Mouse (Mus musculus) heart, embryonic 11.5 days (tissue): ENCODE data around the gene Pdpk1. TPM values are rescaled to one million over a fixed set of nuclear protein-coding genes. Genes with fewer than 3 reads are reported as not detected.

Experiments used
- ATAC-seq: fragments of 200-750 bp; cut with Nextera tagmentation; replicated peaks from 2 replicates; pipeline ENCODE4 v1.8.0; 2017; ENCODE audit warnings: moderate library complexity; ENCODE audit not compliant: insufficient number of reproducible peaks, low FRiP score, low TSS enrichment
- H3K27ac ChIP-seq: fragments of 300-500 bp; sonication (generic); 2 replicates; pipeline ENCODE4 v1.5.1; 2014; ENCODE audit warnings: mild to moderate bottlenecking, low read depth, low read length
- H3K27me3 ChIP-seq: fragments of 300-500 bp; sonication (generic); 2 replicates; pipeline ENCODE4 v1.6.1; 2014; ENCODE audit warnings: mild to moderate bottlenecking, low read length, mixed read lengths; ENCODE audit not compliant: control insufficient read depth, insufficient read depth
- H3K36me3 ChIP-seq: fragments of 300-500 bp; sonication (generic); 2 replicates; pipeline ENCODE4 v1.6.1; 2014; ENCODE audit warnings: mild to moderate bottlenecking, low read length, moderate library complexity, mixed read lengths; ENCODE audit not compliant: control insufficient read depth, insufficient read depth
- H3K4me1 ChIP-seq: fragments of 300-500 bp; sonication (generic); 2 replicates; pipeline ENCODE4 v1.6.1; 2014; ENCODE audit warnings: low read length; ENCODE audit not compliant: control insufficient read depth, insufficient read depth
- H3K4me2 ChIP-seq: fragments of 300-500 bp; sonication (generic); 2 replicates; pipeline ENCODE4 v1.6.1; 2014; ENCODE audit warnings: mild to moderate bottlenecking, moderate library complexity
- H3K4me3 ChIP-seq: fragments of 300-500 bp; sonication (generic); 2 replicates; pipeline ENCODE4 v1.5.1; 2014; ENCODE audit warnings: low read depth, low read length
- H3K9ac ChIP-seq: fragments of 300-500 bp; sonication (generic); 2 replicates; pipeline ENCODE4 v1.6.1; 2014; ENCODE audit warnings: mild to moderate bottlenecking, low read depth, low read length, moderate library complexity
- H3K9me3 ChIP-seq: fragments of 300-500 bp; sonication (generic); replicated peaks from 2 replicates; pipeline ENCODE4 v1.6.1; 2016; ENCODE audit warnings: low read length; ENCODE audit not compliant: control insufficient read depth
- WGBS: fragments of 180-500 bp; shearing (Covaris S2); extraction: QIAGEN DNeasy Blood & Tissue Kit; methylation state at CpG from one replicate; pipeline ENCODE4 v1.1.7; 2014; ENCODE audit not compliant: insufficient replicate concordance; 5-methylcytosine and 5-hydroxymethylcytosine counted together
- polyA plus RNA-seq: library from polyadenylated mRNA; unstranded; fragments of >200 nt; fragmentation: Nextera tagmentation; extraction: Ambion mirVana; gene quantifications from 2 replicates; pipeline ENCODE4 v1.2.1, GENCODE M21; 2014

Gene Pdpk1
- polyA plus RNA-seq, 1 experiment from 2014 or later, result 45.2 TPM

DNA sequence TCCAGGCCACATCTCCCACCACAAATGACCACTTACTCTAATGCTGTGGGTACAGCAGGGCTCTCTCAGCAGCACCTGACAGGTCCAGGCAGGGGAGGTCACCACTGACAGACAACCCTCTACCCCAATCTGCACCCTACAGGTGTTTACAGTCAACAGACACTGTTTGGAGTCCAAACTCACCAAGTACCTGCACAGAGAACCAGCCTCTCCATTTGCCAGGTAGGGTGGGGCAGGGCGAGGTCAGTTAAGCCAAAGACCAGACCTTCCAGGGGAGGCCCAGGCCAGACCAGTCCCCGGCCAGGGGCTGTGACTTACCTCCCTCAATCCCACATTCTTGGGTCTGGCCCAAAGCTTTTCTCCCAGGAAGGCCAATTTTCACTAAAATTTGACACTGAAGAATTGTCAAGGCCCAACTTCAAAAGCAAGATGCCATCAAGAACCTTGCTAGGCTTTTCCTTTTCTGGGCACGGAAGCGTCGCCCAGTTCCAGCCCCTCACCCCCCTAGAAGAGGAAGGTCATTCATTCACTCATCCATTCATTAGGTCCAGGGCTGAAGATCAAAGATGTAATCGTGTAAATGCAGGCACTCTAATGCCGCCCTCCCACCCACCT, 17.3 kb upstream of the Pdpk1 start:
- Histone ChIP-seq H3K9ac (peak overlapping the region; percentile 95), H3K9me3 (no peaks in the 10 kb centered on the region), H3K36me3 (peaks cover 8% of the 10 kb centered on the region), H3K27ac (no peak overlapping the region), H3K4me2 (peak overlapping the region; percentile 90), H3K4me1 (peaks cover 16% of the 10 kb centered on the region), H3K4me3 (peak overlapping the region; percentile 96), H3K27me3 (no peaks in the 10 kb centered on the region)
- ATAC-seq, result no peak
- WGBS, result 62% methylated on average over 7 of the region's 7 CpGs

DNA sequence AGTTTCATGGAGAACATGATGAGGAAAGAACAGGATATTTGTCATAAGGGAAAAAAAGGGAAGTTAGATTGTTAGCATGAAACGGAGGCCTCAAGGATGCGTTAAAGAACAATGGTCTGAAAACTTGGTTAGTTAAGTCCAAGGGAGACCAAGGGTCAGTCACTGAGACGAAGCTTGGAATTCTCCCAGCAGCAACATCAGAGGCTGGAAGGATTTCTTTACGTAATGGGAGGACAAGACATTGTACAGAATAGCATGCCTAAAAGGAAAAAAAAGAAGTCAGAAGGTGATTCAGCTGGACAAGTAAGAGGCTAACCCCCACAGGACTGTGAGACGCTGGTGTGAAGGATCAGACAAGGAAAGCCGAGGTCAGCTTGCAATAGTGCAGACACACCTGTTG, 16.4 kb upstream of the Pdpk1 start:
- Histone ChIP-seq H3K9me3 (no peaks in the 10 kb centered on the region), H3K4me2 (no peak overlapping the region), H3K9ac (no peak overlapping the region)

DNA sequence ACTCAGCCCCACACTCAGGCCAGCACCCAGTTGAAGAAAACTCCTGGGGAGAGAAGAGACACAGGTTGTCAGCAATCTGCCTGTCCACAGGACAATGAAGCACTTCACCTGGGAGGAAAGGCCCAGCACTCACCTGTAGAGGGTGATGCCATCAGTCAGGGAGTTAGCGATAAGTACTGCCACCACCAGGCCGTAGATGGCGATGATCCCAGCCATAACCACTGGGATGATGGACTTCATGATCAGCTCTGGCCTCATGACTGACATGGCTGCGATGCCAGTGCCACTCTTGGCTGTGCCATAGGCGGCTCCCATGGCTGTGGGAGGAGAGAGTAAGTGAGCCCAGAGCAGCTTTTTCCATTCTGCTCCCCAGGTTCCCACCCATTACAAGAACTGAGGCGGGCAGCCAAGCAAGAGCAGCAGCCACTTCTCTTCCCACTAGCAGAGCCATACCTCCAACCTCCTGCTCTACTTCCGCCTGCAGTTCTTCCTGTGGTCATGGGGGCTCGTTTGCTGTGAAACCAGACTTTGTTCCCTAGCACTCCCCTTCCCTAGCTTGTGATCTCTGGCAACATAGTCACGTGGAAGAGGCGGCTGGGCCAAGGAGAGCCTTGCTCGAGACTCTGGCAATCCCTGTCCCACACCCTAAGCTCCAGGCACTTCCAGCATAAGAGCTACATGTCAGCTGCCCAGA, 14.0 kb upstream of the Pdpk1 start:
- ATAC-seq, result no peak
- Histone ChIP-seq H3K9ac (no peak overlapping the region), H3K36me3 (peaks cover 8% of the 10 kb centered on the region), H3K4me3 (no peak overlapping the region), H3K27ac (no peak overlapping the region), H3K4me1 (peaks cover 13% of the 10 kb centered on the region), H3K9me3 (no peaks in the 10 kb centered on the region), H3K27me3 (no peaks in the 10 kb centered on the region), H3K4me2 (no peak overlapping the region)
- WGBS, result 74% methylated on average over 11 of the region's 11 CpGs

More for the DNA sequence above, 16.4 kb upstream of the Pdpk1 start:
- ATAC-seq, result no peak
- 88% methylated on average over 6 of the region's 6 CpGs for WGBS
- Histone ChIP-seq H3K36me3 (peaks cover 8% of the 10 kb centered on the region), H3K4me3 (no peak overlapping the region), H3K4me1 (peaks cover 20% of the 10 kb centered on the region), H3K27me3 (no peaks in the 10 kb centered on the region), H3K27ac (no peak overlapping the region)

DNA sequence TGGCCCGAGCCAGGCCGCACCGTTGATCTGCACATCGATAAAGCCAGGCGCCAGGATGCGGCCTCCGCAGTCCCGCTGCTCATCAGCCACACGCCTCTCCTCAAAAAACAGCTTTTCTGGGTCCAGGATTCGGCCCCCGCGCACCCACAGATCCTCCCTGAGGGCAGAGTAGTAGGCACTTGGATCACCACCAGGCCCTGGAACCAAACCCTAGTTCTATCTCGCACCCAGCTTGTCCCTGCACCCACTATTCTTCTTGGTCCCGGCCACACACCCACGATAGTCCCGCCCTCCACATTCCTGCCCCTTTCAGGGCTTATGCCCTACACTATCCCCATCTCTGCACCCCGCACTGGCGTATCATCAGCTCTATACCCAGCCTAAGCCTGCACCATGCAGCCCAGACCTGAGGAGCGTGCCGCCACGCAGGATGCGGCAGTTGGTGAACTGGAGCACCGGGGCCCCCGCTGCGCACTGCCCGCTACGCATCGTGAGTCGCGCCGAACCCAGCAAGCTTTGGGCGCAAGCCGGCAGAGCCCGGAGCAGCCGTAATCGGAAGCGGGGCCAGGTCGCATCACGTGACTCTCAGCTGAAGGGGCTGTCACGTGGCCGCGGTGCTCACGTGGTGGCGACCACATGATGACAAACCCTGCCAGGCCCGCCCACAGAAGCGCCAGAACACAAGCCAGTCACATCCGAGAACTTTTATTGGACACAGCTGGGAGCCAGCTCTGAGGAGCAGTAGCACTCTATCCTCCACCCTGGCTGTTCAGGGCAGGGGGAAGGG, 12.6 kb upstream of the Pdpk1 start, which contains the start of gene Amdhd2:
Gene Amdhd2 (minus strand): TSS at position 591 of the 787 bp plus-strand sequence.
- Histone ChIP-seq H3K27me3 (no peaks in the 10 kb centered on the region), H3K9me3 (no peaks in the 10 kb centered on the region), H3K36me3 (peaks cover 8% of the 10 kb centered on the region), H3K4me1 (peaks cover 12% of the 10 kb centered on the region), H3K4me3 (peak within 1 kb of the TSS; percentile 82), H3K9ac (peak within 1 kb of the TSS; percentile 90), H3K27ac (peak within 1 kb of the TSS; percentile 84), H3K4me2 (peak within 1 kb of the TSS; percentile 99)
- ATAC-seq, result peak; percentile 84
- under 1% methylated on average over 47 of the region's 47 CpGs for WGBS

DNA sequence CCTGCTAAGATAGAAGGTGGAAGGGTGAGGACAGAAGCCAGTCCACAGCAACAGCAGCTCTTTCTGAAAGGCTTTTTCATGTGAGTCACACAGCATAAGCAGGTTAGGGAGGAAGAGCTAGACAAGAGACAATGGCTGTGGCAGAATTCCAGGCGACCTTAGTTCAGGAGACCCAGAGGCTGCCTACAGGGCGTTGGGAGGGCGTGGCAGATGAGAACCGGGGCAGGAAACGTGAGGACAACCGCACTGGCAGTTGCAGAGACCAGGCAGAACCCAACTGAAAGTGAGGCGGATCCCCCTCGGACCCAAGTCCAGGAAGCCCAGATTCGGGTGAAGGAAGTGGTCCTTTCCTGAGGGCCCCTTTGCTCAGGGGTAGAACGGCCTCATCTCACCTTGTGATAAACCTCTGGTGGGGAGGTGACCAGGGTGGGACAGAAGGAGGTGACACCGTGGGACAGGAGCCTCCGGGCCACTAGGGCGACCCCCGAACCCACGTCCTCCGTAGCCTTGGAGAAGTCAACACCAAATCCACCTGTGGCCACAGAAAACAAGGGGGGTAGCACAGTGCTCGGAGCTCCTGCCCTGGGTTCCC, 12.0 kb upstream of the Pdpk1 start:
- H3K4me1 ChIP-seq, result peaks cover 6% of the 10 kb centered on the region

DNA sequence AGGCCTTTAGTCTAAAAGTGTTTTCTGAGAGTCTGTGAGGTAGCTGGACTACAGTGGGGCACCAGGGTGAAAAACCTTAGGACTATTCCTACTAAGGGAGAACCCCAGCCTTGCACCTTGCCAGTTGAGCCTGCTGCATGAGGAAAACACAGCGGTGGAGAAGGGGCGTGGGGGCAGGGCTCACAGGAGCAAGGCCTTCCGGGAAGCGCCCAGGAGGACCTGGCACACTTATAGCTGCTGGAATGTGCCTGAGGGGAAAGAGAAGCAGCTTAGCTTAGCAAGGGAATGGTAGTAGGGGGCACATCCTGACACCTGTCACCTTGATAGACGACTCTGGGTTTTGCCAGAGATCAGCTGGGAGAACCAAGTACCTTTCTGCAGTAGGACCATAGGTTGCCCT, 10.7 kb upstream of the Pdpk1 start:
- no peak for ATAC-seq

More for the DNA sequence above, 12.0 kb upstream of the Pdpk1 start:
- Histone ChIP-seq H3K4me3 (peak overlapping the region; percentile 82), H3K9ac (peak overlapping the region; percentile 90), H3K9me3 (no peaks in the 10 kb centered on the region), H3K27me3 (no peaks in the 10 kb centered on the region), H3K27ac (peak overlapping the region; percentile 84; the same call in 1 of the 2 replicates), H3K36me3 (peaks cover 8% of the 10 kb centered on the region), H3K4me2 (peak overlapping the region; percentile 99)
- 9% methylated on average over 17 of the region's 17 CpGs for WGBS
- no peak for ATAC-seq

DNA sequence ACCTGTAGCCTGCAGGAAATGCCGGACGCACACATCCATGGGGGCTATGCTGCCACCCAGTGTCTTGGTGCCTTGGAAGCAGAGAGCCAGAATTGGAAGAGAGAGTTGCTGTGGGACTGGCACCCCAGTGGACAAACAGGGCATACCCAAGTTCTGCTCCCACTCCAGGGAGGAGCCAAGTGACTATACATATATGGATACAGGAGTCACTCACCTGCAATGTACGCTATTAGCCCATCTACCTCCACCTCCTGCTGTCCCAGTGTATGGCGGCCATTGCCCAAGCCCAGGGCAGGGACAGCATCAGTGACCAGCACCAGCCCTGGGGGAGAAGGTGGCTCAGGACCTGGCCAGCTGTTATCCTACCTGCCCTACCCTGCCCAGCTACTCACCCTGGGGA, 6.8 kb upstream of the Pdpk1 start:
- Histone ChIP-seq H3K27ac (no peak overlapping the region), H3K4me2 (no peak overlapping the region), H3K9me3 (no peaks in the 10 kb centered on the region), H3K4me3 (no peak overlapping the region), H3K4me1 (peaks cover under 1% of the 10 kb centered on the region), H3K27me3 (no peaks in the 10 kb centered on the region), H3K9ac (no peak overlapping the region), H3K36me3 (peaks cover 2% of the 10 kb centered on the region; the same call in 1 of the 2 replicates)
- no peak for ATAC-seq
- WGBS, result 89% methylated on average over 4 of the region's 4 CpGs

More for the DNA sequence above, 10.7 kb upstream of the Pdpk1 start:
- Histone ChIP-seq H3K4me1 (peaks cover 4% of the 10 kb centered on the region), H3K4me3 (no peak overlapping the region), H3K36me3 (peaks cover 3% of the 10 kb centered on the region; the same call in 1 of the 2 replicates), H3K4me2 (no peak overlapping the region), H3K9me3 (no peaks in the 10 kb centered on the region), H3K27me3 (no peaks in the 10 kb centered on the region), H3K27ac (no peak overlapping the region), H3K9ac (no peak overlapping the region)
- 79% methylated on average over 5 of the region's 5 CpGs for WGBS

DNA sequence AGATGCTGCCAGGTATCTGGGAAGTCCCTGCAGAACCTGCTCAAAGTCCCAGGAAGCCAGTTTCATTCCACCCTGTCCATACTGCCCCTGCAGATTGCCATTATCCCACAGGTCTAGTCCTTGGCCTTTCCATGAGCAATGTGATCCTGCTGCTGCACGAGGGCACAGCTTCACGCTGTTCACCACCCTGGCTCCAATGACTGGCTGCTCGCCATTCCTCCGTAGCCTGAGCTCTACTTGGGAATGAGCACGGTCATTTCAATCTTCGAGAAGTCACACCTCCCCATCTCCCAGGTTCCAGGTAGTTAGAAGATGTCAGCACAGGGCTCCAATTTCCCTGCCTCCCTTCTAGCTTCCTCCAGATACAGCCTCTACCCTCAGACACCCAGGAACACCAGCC, 6.4 kb upstream of the Pdpk1 start:
- peaks cover 3% of the 10 kb centered on the region; the same call in 1 of the 2 replicates for H3K4me1 ChIP-seq
- no peak overlapping the region for H3K9ac ChIP-seq
- H3K9me3 ChIP-seq, result no peaks in the 10 kb centered on the region
- 84% methylated on average over 6 of the region's 6 CpGs for WGBS
- H3K27ac ChIP-seq, result no peak overlapping the region
- ATAC-seq, result no peak
- no peaks in the 10 kb centered on the region for H3K27me3 ChIP-seq
- H3K4me3 ChIP-seq, result no peak overlapping the region
- peaks cover 2% of the 10 kb centered on the region; the same call in 1 of the 2 replicates for H3K36me3 ChIP-seq
- H3K4me2 ChIP-seq, result no peak overlapping the region
